Mouse (Mus musculus): ENCODE measurements around the gene Klk1b3. TPM values are rescaled to one million over a fixed set of nuclear protein-coding genes. Genes with fewer than 3 reads are reported as not detected.

Klk1b3 gene
- polyA plus RNA-seq, 1 experiment from 2014 or later: not detected

Other genes starting within 250 kb of the Klk1b3 start
- gene Klk1b8, start 247.5 kb upstream of the Klk1b3 start, polyA plus RNA-seq (2015; fragmentation: Nextera tagmentation; extraction: Ambion mirVana): not detected in 2 replicates
- not detected in 2 replicates for gene Klk1b1, start 231.4 kb upstream of the Klk1b3 start, polyA plus RNA-seq (2015; fragmentation: Nextera tagmentation; extraction: Ambion mirVana)
- gene Klk1b9, start 222.1 kb upstream of the Klk1b3 start, polyA plus RNA-seq (2015; fragmentation: Nextera tagmentation; extraction: Ambion mirVana): not detected in 2 replicates
- gene Klk1b11, start 202.3 kb upstream of the Klk1b3 start, polyA plus RNA-seq (2015; fragmentation: Nextera tagmentation; extraction: Ambion mirVana): not detected in 2 replicates
- not detected in 2 replicates for gene Klk1b26, start 186.0 kb upstream of the Klk1b3 start, polyA plus RNA-seq (2015; fragmentation: Nextera tagmentation; extraction: Ambion mirVana)
- not detected in 2 replicates for gene Klk1b27, start 145.9 kb upstream of the Klk1b3 start, polyA plus RNA-seq (2015; fragmentation: Nextera tagmentation; extraction: Ambion mirVana)
- gene Klk1b21, start 95.9 kb upstream of the Klk1b3 start, polyA plus RNA-seq (2015; fragmentation: Nextera tagmentation; extraction: Ambion mirVana): not detected in 2 replicates
- not detected in 2 replicates for gene Klk1b22, start 85.5 kb upstream of the Klk1b3 start, polyA plus RNA-seq (2015; fragmentation: Nextera tagmentation; extraction: Ambion mirVana)
- gene Klk1b16, start 61.4 kb upstream of the Klk1b3 start, polyA plus RNA-seq (2015; fragmentation: Nextera tagmentation; extraction: Ambion mirVana): not detected in 2 replicates
- not detected in 2 replicates for gene Klk1b24, start 10.0 kb upstream of the Klk1b3 start, polyA plus RNA-seq (2015; fragmentation: Nextera tagmentation; extraction: Ambion mirVana)
- gene Klk1b4, start 9.2 kb downstream of the Klk1b3 start, polyA plus RNA-seq (2015; fragmentation: Nextera tagmentation; extraction: Ambion mirVana): 0.18 TPM in 1 of 2 replicates, not detected in the other
- not detected in 2 replicates for gene Klk1b5, start 17.8 kb downstream of the Klk1b3 start, polyA plus RNA-seq (2015; fragmentation: Nextera tagmentation; extraction: Ambion mirVana)
- gene Klk1, start 27.2 kb downstream of the Klk1b3 start, polyA plus RNA-seq (2015; fragmentation: Nextera tagmentation; extraction: Ambion mirVana): 0.79 TPM in 1 of 2 replicates, not detected in the other
- not detected in 2 replicates for gene Gm36864, start 38.0 kb downstream of the Klk1b3 start, polyA plus RNA-seq (2015; fragmentation: Nextera tagmentation; extraction: Ambion mirVana)
- gene 1700028J19Rik, start 48.5 kb downstream of the Klk1b3 start, polyA plus RNA-seq (2015; fragmentation: Nextera tagmentation; extraction: Ambion mirVana): 0.51 and 0.54 TPM in 2 replicates
- gene 2410002F23Rik, start 48.5 kb downstream of the Klk1b3 start, polyA plus RNA-seq (2015; fragmentation: Nextera tagmentation; extraction: Ambion mirVana): 18.8 and 20.6 TPM in 2 replicates
- not detected in 2 replicates for gene Acp4, start 59.2 kb downstream of the Klk1b3 start, polyA plus RNA-seq (2015; fragmentation: Nextera tagmentation; extraction: Ambion mirVana)
- not detected in 2 replicates for gene Gm15517, start 63.3 kb downstream of the Klk1b3 start, polyA plus RNA-seq (2015; fragmentation: Nextera tagmentation; extraction: Ambion mirVana)
- gene Clec11a, start 108.7 kb downstream of the Klk1b3 start, polyA plus RNA-seq (2015; fragmentation: Nextera tagmentation; extraction: Ambion mirVana): 1.6 and 1.8 TPM in 2 replicates
- gene Shank1, start 112.1 kb downstream of the Klk1b3 start, polyA plus RNA-seq (2015; fragmentation: Nextera tagmentation; extraction: Ambion mirVana): not detected in 2 replicates
- 0.04 TPM in 1 of 2 replicates, not detected in the other for gene Syt3, start 185.9 kb downstream of the Klk1b3 start, polyA plus RNA-seq (2015; fragmentation: Nextera tagmentation; extraction: Ambion mirVana)
- gene 1700008O03Rik, start 187.6 kb downstream of the Klk1b3 start, polyA plus RNA-seq (2015; fragmentation: Nextera tagmentation; extraction: Ambion mirVana): 0.15 and 0.18 TPM in 2 replicates
- not detected in 2 replicates for gene Lrrc4b, start 230.8 kb downstream of the Klk1b3 start, polyA plus RNA-seq (2015; fragmentation: Nextera tagmentation; extraction: Ambion mirVana)

Measured in liver, postnatal 0 days (tissue).